Mouse (Mus musculus) ovary, postnatal 10 days (tissue): ENCODE measurements around the gene Awat1.

ENCODE experiments used
- DNase-seq: peaks from one replicate; pipeline ENCODE4 v3.0.0; 2022; ENCODE audit warnings: low spot score

Gene Awat1

GRCm38 (mm10) chrX:100571951-100572350 is at the start of gene Awat1:
Gene Awat1 (plus strand): TSS chrX:100572251.
- no peak for DNase-seq

- no peak for DNase-seq
Observed at GRCm38 (mm10) chrX:100524471-100524870, 47.6 kb upstream of the Awat1 start, which contains the start of gene Dgat2l6. Gene Dgat2l6 (plus strand): TSS chrX:100524838.

- DNase-seq = no peak
Observed at GRCm38 (mm10) chrX:100556026-100556425, 16.0 kb upstream of the Awat1 start.

GRCm38 (mm10) chrX:100565696-100566095 is 6.4 kb upstream of the Awat1 start:
- no peak for DNase-seq

- no peak for DNase-seq
Observed at GRCm38 (mm10) chrX:100594791-100595190, 22.7 kb downstream of the Awat1 start, which contains the start of gene P2ry4. Gene P2ry4 (minus strand): TSS chrX:100594869.

GRCm38 (mm10) chrX:100597439-100597838 is 25.4 kb downstream of the Awat1 start:
- no peak for DNase-seq

- no peak for DNase-seq
Observed at GRCm38 (mm10) chrX:100599755-100600154, 27.7 kb downstream of the Awat1 start.

- DNase-seq = no peak
Observed at GRCm38 (mm10) chrX:100605314-100605713, 33.3 kb downstream of the Awat1 start, which contains the start of gene Arr3. Gene Arr3 (plus strand): TSS chrX:100605497.

GRCm38 (mm10) chrX:100618488-100618887 is 46.4 kb downstream of the Awat1 start:
- DNase-seq = no peak

GRCm38 (mm10) chrX:100621366-100621765 is 49.3 kb downstream of the Awat1 start:
- DNase-seq = no peak

- no peak for DNase-seq
Observed at GRCm38 (mm10) chrX:100624242-100624641, 52.2 kb downstream of the Awat1 start.

GRCm38 (mm10) chrX:100625146-100625545 is 53.1 kb downstream of the Awat1 start:
- no peak for DNase-seq

- DNase-seq = no peak
Observed at GRCm38 (mm10) chrX:100625546-100625801, 53.4 kb downstream of the Awat1 start, which contains the start of gene Kif4. Gene Kif4 (plus strand): TSS chrX:100625737.

GRCm38 (mm10) chrX:100625802-100626793 is 54.0 kb downstream of the Awat1 start, which contains the start of gene Pdzd11:
Gene Pdzd11 (minus strand): TSS chrX:100626568.
- peak; percentile 29 for DNase-seq
